8 mouse cellular contexts compared by ENCODE assay signal in genomic region chr12:18609835-18610234, GRCm38 (mm10).
DNase-seq lines count a peak whose midpoint lies in the region; ATAC-seq and TF ChIP-seq lines count a peak whose summit lies in the region.

No protein-coding gene starts in this region.

- no peaks in the 10 kb centered on the region for H3K36me3 ChIP-seq in forebrain, embryonic 13.5 days (ENCODE audit: poor library complexity, severe bottlenecking)
- no peaks in the 10 kb centered on the region for H3K36me3 ChIP-seq in heart, embryonic 16.5 days (ENCODE audit: control insufficient read depth, insufficient read depth)
- no peaks in the 10 kb centered on the region for H3K36me3 ChIP-seq in liver, embryonic 14.5 days (replicated peaks; ENCODE audit: control insufficient read depth, insufficient read depth, low read depth)
- H3K36me3 ChIP-seq in neural tube, embryonic 11.5 days (ENCODE audit: control insufficient read depth, insufficient read depth, low read length) = no peaks in the 10 kb centered on the region
- H3K36me3 ChIP-seq in stomach, embryonic 16.5 days (ENCODE audit: control insufficient read depth, insufficient read depth, low read length) = no peaks in the 10 kb centered on the region

- peak; percentile 1 to 2 for DNase-seq in cerebellum, postnatal 14 days
- DNase-seq in cerebellum, adult 8-10 months = no peak
- DNase-seq in kidney, postnatal 10 days = peak; percentile 81
- DNase-seq in liver, embryonic 14.5 days (ENCODE audit: low read depth in 3 of 3, low spot score in 3 of 3) = peak in 1 of 3 experiments; percentile 44
- DNase-seq in neural tube, embryonic 11.5 days (ENCODE audit: low spot score) = peak; percentile 89

- peak overlapping the region; percentile 68 for H3K9ac ChIP-seq in forebrain, embryonic 13.5 days
- H3K9ac ChIP-seq in heart, embryonic 16.5 days (ENCODE audit: low read length) = peak overlapping the region; percentile 76
- H3K9ac ChIP-seq in liver, embryonic 14.5 days (replicated peaks) = peak overlapping the region; percentile 48
- peak overlapping the region; percentile 69 for H3K9ac ChIP-seq in neural tube, embryonic 11.5 days (ENCODE audit: low read length)
- H3K9ac ChIP-seq in stomach, embryonic 16.5 days (ENCODE audit: low read length) = peak overlapping the region; percentile 77

- H3K4me1 ChIP-seq in forebrain, embryonic 13.5 days = no peaks in the 10 kb centered on the region
- no peaks in the 10 kb centered on the region for H3K4me1 ChIP-seq in heart, embryonic 16.5 days (ENCODE audit: control insufficient read depth, insufficient read depth, low read length)
- H3K4me1 ChIP-seq in liver, embryonic 14.5 days (replicated peaks; ENCODE audit: control insufficient read depth in 2 of 2, insufficient read depth in 2 of 2, low read length in 1 of 2) = no peaks in the 10 kb centered on the region
- no peaks in the 10 kb centered on the region for H3K4me1 ChIP-seq in neural tube, embryonic 11.5 days (ENCODE audit: control insufficient read depth, insufficient read depth, low read length)
- H3K4me1 ChIP-seq in stomach, embryonic 16.5 days (ENCODE audit: control insufficient read depth, insufficient read depth, low read length) = no peaks in the 10 kb centered on the region

- peak overlapping the region; percentile 58 for H3K4me3 ChIP-seq in forebrain, embryonic 13.5 days
- H3K4me3 ChIP-seq in heart, embryonic 16.5 days (ENCODE audit: low read length) = peak overlapping the region; percentile 70
- peak overlapping the region; percentile 50 to 60 for H3K4me3 ChIP-seq in liver, embryonic 14.5 days (ENCODE audit: insufficient read depth in 1 of 2, low read depth in 2 of 2, low read length in 2 of 2)
- peak overlapping the region; percentile 59 for H3K4me3 ChIP-seq in neural tube, embryonic 11.5 days (ENCODE audit: low read depth, low read length)
- H3K4me3 ChIP-seq in stomach, embryonic 16.5 days (replicated peaks; ENCODE audit: low read length) = peak overlapping the region; percentile 59

- peak overlapping the region; percentile 58 for H3K4me2 ChIP-seq in forebrain, embryonic 13.5 days
- peak overlapping the region; percentile 66 for H3K4me2 ChIP-seq in heart, embryonic 16.5 days (ENCODE audit: low read depth, low read length)
- H3K4me2 ChIP-seq in liver, embryonic 14.5 days (ENCODE audit: low read depth) = peak overlapping the region; percentile 60
- H3K4me2 ChIP-seq in neural tube, embryonic 11.5 days (ENCODE audit: low read depth) = peak overlapping the region; percentile 39
- peak overlapping the region; percentile 54 for H3K4me2 ChIP-seq in stomach, embryonic 16.5 days (ENCODE audit: low read depth, low read length)

- no peaks in the 10 kb centered on the region for H3K27me3 ChIP-seq in forebrain, embryonic 13.5 days
- no peaks in the 10 kb centered on the region for H3K27me3 ChIP-seq in heart, embryonic 16.5 days (ENCODE audit: control insufficient read depth, insufficient read depth, low read length)
- H3K27me3 ChIP-seq in liver, embryonic 14.5 days (ENCODE audit: control insufficient read depth, insufficient read depth, low read length) = no peaks in the 10 kb centered on the region
- no peaks in the 10 kb centered on the region for H3K27me3 ChIP-seq in neural tube, embryonic 11.5 days (ENCODE audit: control insufficient read depth, insufficient read depth, low read length)
- no peaks in the 10 kb centered on the region for H3K27me3 ChIP-seq in stomach, embryonic 16.5 days (ENCODE audit: control insufficient read depth, insufficient read depth, low read length)

- H3K27ac ChIP-seq in forebrain, embryonic 13.5 days = peak overlapping the region; percentile 25; the same call in 1 of the 2 replicates
- peak overlapping the region; percentile 46 for H3K27ac ChIP-seq in heart, embryonic 16.5 days (ENCODE audit: low read length)
- no peak overlapping the region for H3K27ac ChIP-seq in liver, embryonic 14.5 days
- peak overlapping the region; percentile 67; the same call in 1 of the 2 replicates for H3K27ac ChIP-seq in neural tube, embryonic 11.5 days (ENCODE audit: low read depth, low read length)
- no peak overlapping the region; the same call in 1 of the 2 replicates for H3K27ac ChIP-seq in stomach, embryonic 16.5 days (ENCODE audit: low read length)

- peaks cover 8% of the 10 kb centered on the region for H3K9me3 ChIP-seq in forebrain, embryonic 13.5 days (replicated peaks)
- H3K9me3 ChIP-seq in heart, embryonic 16.5 days (replicated peaks; ENCODE audit: control insufficient read depth, low read length) = no peaks in the 10 kb centered on the region
- no peaks in the 10 kb centered on the region for H3K9me3 ChIP-seq in liver, embryonic 14.5 days (ENCODE audit: control insufficient read depth, low read length)
- H3K9me3 ChIP-seq in neural tube, embryonic 11.5 days (ENCODE audit: control insufficient read depth, low read length) = no peaks in the 10 kb centered on the region
- no peaks in the 10 kb centered on the region for H3K9me3 ChIP-seq in stomach, embryonic 16.5 days (replicated peaks; ENCODE audit: control insufficient read depth, low read length)

- no peak for TF ChIP-seq CTCF in liver, embryonic 14.5 days (IDR thresholded peaks at IDR 0.05; ENCODE audit: low read depth)

- WGBS in forebrain, embryonic 13.5 days = 2% methylated on average over 38 of the region's 38 CpGs
- 1% methylated on average over 37 of the region's 38 CpGs for WGBS in heart, embryonic 16.5 days
- under 1% methylated on average over 28 of the region's 38 CpGs for WGBS in liver, embryonic 14.5 days (ENCODE audit: insufficient replicate concordance)
- WGBS in neural tube, embryonic 11.5 days = 0% methylated on average over 30 of the region's 38 CpGs
- 1% methylated on average over 25 of the region's 38 CpGs for WGBS in stomach, embryonic 16.5 days

- no peak for TF ChIP-seq EP300 in liver, embryonic 14.5 days (IDR thresholded peaks at IDR 0.05; ENCODE audit: low read depth)

- ATAC-seq in forebrain, embryonic 13.5 days = peak; percentile 95
- ATAC-seq in heart, embryonic 16.5 days (replicated peaks; ENCODE audit: extremely low read depth, insufficient read depth, low FRiP score) = peak; percentile 98
- peak; percentile 87 for ATAC-seq in liver, embryonic 14.5 days (ENCODE audit: insufficient read depth)
- peak; percentile 92 for ATAC-seq in neural tube, embryonic 11.5 days (ENCODE audit: insufficient read depth, low FRiP score, low TSS enrichment)
- ATAC-seq in stomach, embryonic 16.5 days (ENCODE audit: insufficient read depth, low FRiP score) = peak; percentile 95

Comparison
In these comparisons a context has a peak if more than half of its experiments do, and no peak if none do; other contexts are left out.
1. H3K27ac ChIP-seq: peak in forebrain, embryonic 13.5 days (single experiment), heart, embryonic 16.5 days (single experiment) and neural tube, embryonic 11.5 days (single experiment); none in liver, embryonic 14.5 days (single experiment) and stomach, embryonic 16.5 days (single experiment).
2. Peak in every context shown above with its lines, with median percentiles within 50 percentile points of each other: ATAC-seq, H3K4me2 ChIP-seq, H3K4me3 ChIP-seq and H3K9ac ChIP-seq.